Mouse (Mus musculus) MEL (cell line): ENCODE data around the gene Enpp7. TPM values are rescaled to one million over a fixed set of nuclear protein-coding genes. Genes with fewer than 3 reads are reported as not detected.

Experiments
- DNase-seq: peaks from one replicate; pipeline ENCODE4 v3.0.0; 2011; ENCODE audit warnings: low read depth, low spot score
- H3K27ac ChIP-seq: 2 replicates; pipeline ENCODE4 v1.5.1; 2012; ENCODE audit warnings: low read depth, mild to moderate bottlenecking, control low read depth, low read length, moderate library complexity; ENCODE audit not compliant: control insufficient read depth
- H3K27me3 ChIP-seq, 2 experiments: fragments of 150-350 bp in 1 of 2; sonication (generic) in 1 of 2; 2 replicates each; pipeline ENCODE4 v1.6.1; 2012; ENCODE audit warnings: low read length in 2 of 2, mild to moderate bottlenecking in 2 of 2, improper control_type of control experiment in 1 of 2, moderate library complexity in 1 of 2; ENCODE audit not compliant: insufficient read depth in 2 of 2, control insufficient read depth in 1 of 2
- H3K36me3 ChIP-seq, 2 experiments: 2 replicates each; pipeline ENCODE4 v1.6.1; 2012 to 2014; ENCODE audit warnings: low read length in 2 of 2, improper control_type of control experiment in 1 of 2, inconsistent platforms in 1 of 2, mild to moderate bottlenecking in 1 of 2; ENCODE audit not compliant: insufficient read depth in 2 of 2, control insufficient read depth in 1 of 2
- H3K4me1 ChIP-seq, 2 experiments: fragments of 150-350 bp in 1 of 2; sonication (generic) in 1 of 2; 2 replicates each; pipeline ENCODE4 v1.6.1; 2012; ENCODE audit warnings: low read length in 2 of 2, improper control_type of control experiment in 1 of 2, mild to moderate bottlenecking in 1 of 2; ENCODE audit not compliant: insufficient read depth in 2 of 2, control insufficient read depth in 1 of 2
- H3K4me3 ChIP-seq, 2 experiments: fragments of 150-350 bp in 1 of 2; sonication (generic) in 1 of 2; 2 replicates each; pipeline ENCODE4 v1.5.1; 2012; ENCODE audit warnings: low read depth in 2 of 2, low read length in 2 of 2, mild to moderate bottlenecking in 2 of 2, moderate library complexity in 2 of 2, control low read depth in 1 of 2, improper control_type of control experiment in 1 of 2; ENCODE audit not compliant: control insufficient read depth in 1 of 2, insufficient read depth in 1 of 2
- H3K79me2 ChIP-seq: 2 replicates; pipeline ENCODE4 v1.6.1; 2012; ENCODE audit warnings: mild to moderate bottlenecking, low read length, moderate library complexity; ENCODE audit not compliant: control insufficient read depth, poor library complexity, insufficient read depth
- H3K9ac ChIP-seq: 2 replicates; pipeline ENCODE4 v1.6.1; 2012; ENCODE audit warnings: low read depth, mild to moderate bottlenecking, control low read depth, low read length, moderate library complexity; ENCODE audit not compliant: control insufficient read depth, poor library complexity, severe bottlenecking
- H3K9me3 ChIP-seq: fragments of 150-350 bp; sonication (generic); replicated peaks from 2 replicates; pipeline ENCODE4 v1.6.1; 2012; ENCODE audit warnings: mild to moderate bottlenecking, low read length, improper control_type of control experiment, moderate library complexity; ENCODE audit not compliant: insufficient read depth
- BHLHE40 ChIP-seq: IDR thresholded peaks from 2 replicates; pipeline ENCODE4 v1.6.1; 2012; ENCODE audit warnings: low read depth, mild to moderate bottlenecking, inconsistent platforms, low read length, improper control_type of control experiment, borderline replicate concordance
- CHD1 ChIP-seq: IDR thresholded peaks from 2 replicates; pipeline ENCODE4 v1.6.1; 2012; ENCODE audit warnings: low read depth, mild to moderate bottlenecking, inconsistent platforms, low read length, improper control_type of control experiment
- CHD2 ChIP-seq: IDR thresholded peaks from 2 replicates; pipeline ENCODE4 v1.6.1; 2011; ENCODE audit warnings: low read length, improper control_type of control experiment
- E2F4 ChIP-seq: IDR thresholded peaks from 2 replicates; pipeline ENCODE4 v1.6.1; 2011; ENCODE audit warnings: low read depth, low read length, improper control_type of control experiment, borderline replicate concordance
- ELF1 ChIP-seq: IDR thresholded peaks from 2 replicates; pipeline ENCODE4 v1.6.1; 2014; ENCODE audit warnings: low read depth, mild to moderate bottlenecking, inconsistent platforms, low read length, improper control_type of control experiment, moderate library complexity
- ETS1 ChIP-seq: IDR thresholded peaks from 2 replicates; pipeline ENCODE4 v1.6.1; 2012; ENCODE audit warnings: low read depth, mild to moderate bottlenecking, inconsistent platforms, low read length, improper control_type of control experiment, moderate library complexity
- GABPA ChIP-seq: IDR thresholded peaks from 2 replicates; pipeline ENCODE4 v1.6.1; 2012; ENCODE audit warnings: low read depth, mild to moderate bottlenecking, inconsistent platforms, low read length, improper control_type of control experiment, moderate library complexity
- GATA1 ChIP-seq: IDR thresholded peaks from 2 replicates; pipeline ENCODE4 v1.6.1; 2011; ENCODE audit warnings: low read depth, low read length, improper control_type of control experiment
- HCFC1 ChIP-seq: IDR thresholded peaks from 2 replicates; pipeline ENCODE4 v1.6.1; 2012; ENCODE audit warnings: low read depth, mild to moderate bottlenecking, inconsistent platforms, low read length, improper control_type of control experiment, moderate library complexity
- JUND ChIP-seq: IDR thresholded peaks from 2 replicates; pipeline ENCODE4 v1.6.1; 2011; ENCODE audit warnings: low read depth, mild to moderate bottlenecking, improper control_type of control experiment, low read length
- KAT2A ChIP-seq: conservative IDR thresholded peaks from 2 replicates; pipeline ENCODE4 v1.6.1; 2012; ENCODE audit warnings: low read depth, low read length, improper control_type of control experiment, inconsistent platforms
- MAFK ChIP-seq: IDR thresholded peaks from 2 replicates; pipeline ENCODE4 v1.6.1; 2011; ENCODE audit warnings: low read depth, mild to moderate bottlenecking, low read length, improper control_type of control experiment, borderline replicate concordance
- MAX ChIP-seq: IDR thresholded peaks from 2 replicates; pipeline ENCODE4 v1.6.1; 2011; ENCODE audit warnings: low read length, improper control_type of control experiment
- MAZ ChIP-seq: IDR thresholded peaks from 2 replicates; pipeline ENCODE4 v1.6.1; 2012; ENCODE audit warnings: low read depth, mild to moderate bottlenecking, inconsistent platforms, low read length, improper control_type of control experiment
- MEF2A ChIP-seq: IDR thresholded peaks from 2 replicates; pipeline ENCODE4 v1.6.1; 2014; ENCODE audit warnings: low read depth, mild to moderate bottlenecking, inconsistent platforms, low read length, improper control_type of control experiment; ENCODE audit not compliant: poor library complexity, insufficient replicate concordance, severe bottlenecking; ENCODE audit errors: extremely low read depth
- MYB ChIP-seq: IDR thresholded peaks from 2 replicates; pipeline ENCODE4 v1.6.1; 2011; ENCODE audit warnings: mild to moderate bottlenecking, low read depth, low read length, improper control_type of control experiment
- MYC ChIP-seq: IDR thresholded peaks from 2 replicates; pipeline ENCODE4 v1.6.1; 2011; ENCODE audit warnings: low read depth, mild to moderate bottlenecking, low read length, improper control_type of control experiment, moderate library complexity
- POLR2A ChIP-seq, 2 experiments: IDR thresholded peaks; 2 replicates each; pipeline ENCODE4 v1.6.1; 2011 to 2012; ENCODE audit warnings: low read length in 2 of 2, mild to moderate bottlenecking in 2 of 2, control low read depth in 1 of 2, improper control_type of control experiment in 1 of 2, low read depth in 1 of 2, moderate library complexity in 1 of 2; ENCODE audit not compliant: control insufficient read depth in 1 of 2, insufficient read depth in 1 of 2, poor library complexity in 1 of 2
- POLR2AphosphoS2 ChIP-seq: IDR thresholded peaks from 2 replicates; pipeline ENCODE4 v1.6.1; 2011; ENCODE audit warnings: low read length, improper control_type of control experiment
- POLR2AphosphoS5 ChIP-seq: IDR thresholded peaks from 2 replicates; pipeline ENCODE4 v1.6.1; 2012; ENCODE audit warnings: low read depth, borderline replicate concordance, mild to moderate bottlenecking, inconsistent platforms, low read length, moderate library complexity, mixed read lengths
- RAD21 ChIP-seq: IDR thresholded peaks from 2 replicates; pipeline ENCODE4 v1.6.1; 2011; ENCODE audit warnings: mild to moderate bottlenecking, low read depth, low read length, improper control_type of control experiment
- RCOR1 ChIP-seq: IDR thresholded peaks from 2 replicates; pipeline ENCODE4 v1.6.1; 2012; ENCODE audit warnings: low read depth, mild to moderate bottlenecking, inconsistent platforms, low read length, improper control_type of control experiment
- SMC3 ChIP-seq: IDR thresholded peaks from 2 replicates; pipeline ENCODE4 v1.6.1; 2011; ENCODE audit warnings: low read depth, low read length, improper control_type of control experiment
- TAL1 ChIP-seq: IDR thresholded peaks from 2 replicates; pipeline ENCODE4 v1.6.1; 2012; ENCODE audit warnings: mild to moderate bottlenecking, inconsistent platforms, low read length, moderate library complexity, mixed read lengths
- TCF12 ChIP-seq: IDR thresholded peaks from 2 replicates; pipeline ENCODE4 v1.6.1; 2014; ENCODE audit warnings: low read depth, mild to moderate bottlenecking, inconsistent platforms, low read length, improper control_type of control experiment, moderate library complexity
- UBTF ChIP-seq: IDR thresholded peaks from 2 replicates; pipeline ENCODE4 v1.6.1; 2012; ENCODE audit warnings: low read depth, mild to moderate bottlenecking, inconsistent platforms, low read length, improper control_type of control experiment, moderate library complexity, borderline replicate concordance; ENCODE audit not compliant: insufficient read depth
- USF1 ChIP-seq: IDR thresholded peaks from 2 replicates; pipeline ENCODE4 v1.6.1; 2014; ENCODE audit warnings: low read depth, mild to moderate bottlenecking, inconsistent platforms, low read length, improper control_type of control experiment, moderate library complexity
- USF2 ChIP-seq, 2 experiments: IDR thresholded peaks; 2 replicates each; pipeline ENCODE4 v1.6.1; 2011 to 2012; ENCODE audit warnings: improper control_type of control experiment in 2 of 2, low read length in 2 of 2, borderline replicate concordance in 1 of 2, inconsistent platforms in 1 of 2, low read depth in 1 of 2, mild to moderate bottlenecking in 1 of 2; ENCODE audit not compliant: insufficient read depth in 1 of 2
- ZC3H11A ChIP-seq: IDR thresholded peaks from 2 replicates; pipeline ENCODE4 v1.6.1; 2012; ENCODE audit warnings: low read depth, mild to moderate bottlenecking, inconsistent platforms, low read length, improper control_type of control experiment
- ZMIZ1 ChIP-seq: IDR thresholded peaks from 2 replicates; pipeline ENCODE4 v1.6.1; 2012; ENCODE audit warnings: low read depth, mild to moderate bottlenecking, inconsistent platforms, low read length, improper control_type of control experiment, moderate library complexity
- polyA plus RNA-seq, 2 experiments: library from polyadenylated mRNA; stranded (reverse) in 1 of 2; unstranded in 1 of 2; fragments of >175 nt in 1 of 2; fragments of >200 nt in 1 of 2; gene quantifications; 2 replicates each; pipeline versions ENCODE4 v1.2.1 to v1.2.4; 2012; ENCODE audit warnings: low replicate concordance in 2 of 2, low read depth in 1 of 2; ENCODE audit not compliant: insufficient read length in 2 of 2, insufficient read depth in 1 of 2, missing spikeins in 1 of 2
- total RNA-seq: library from RNA; depleted of rRNA; stranded (reverse); fragments of 300-350 nt; gene quantifications from 2 replicates; pipeline ENCODE4 v1.2.3, GENCODE M21; 2012

The Enpp7 gene
- total and polyA plus RNA-seq, 3 experiments: not detected

DNA sequence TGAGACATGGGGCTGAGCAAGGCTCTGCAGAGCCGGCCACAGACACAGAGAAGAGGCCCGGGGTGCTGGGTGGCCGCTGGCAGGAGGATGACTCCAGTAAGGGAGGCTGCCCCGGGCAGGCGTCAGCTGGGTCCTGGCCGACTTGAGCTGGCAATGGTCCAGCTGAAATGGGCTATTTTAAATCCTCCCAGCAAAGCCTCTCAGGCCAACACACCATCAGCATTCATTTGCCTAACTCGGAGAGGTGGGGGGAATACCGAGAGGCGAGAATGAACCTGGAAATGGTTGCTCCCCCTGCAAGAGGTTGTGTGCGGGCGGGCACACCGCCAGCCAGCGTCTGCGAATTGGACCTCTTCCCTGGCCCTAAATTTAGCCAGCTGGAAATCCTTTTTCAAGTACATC, 30.9 kb upstream of the Enpp7 start:
- TF ChIP-seq KAT2A: no peak
- TF ChIP-seq GABPA: no peak
- TF ChIP-seq E2F4: no peak
- TF ChIP-seq TCF12: no peak
- TF ChIP-seq ETS1: no peak
- TF ChIP-seq POLR2AphosphoS5: no peak
- TF ChIP-seq SMC3: no peak
- no peak for TF ChIP-seq RAD21
- no peak for TF ChIP-seq BHLHE40
- no peak for TF ChIP-seq GATA1
- no peak for TF ChIP-seq JUND
- no peak for TF ChIP-seq MYB
- TF ChIP-seq POLR2A (IDR thresholded peaks at IDR 0.05; ENCODE audit: control insufficient read depth in 1 of 2, insufficient read depth in 1 of 2, low read depth in 1 of 2, low read length in 2 of 2, poor library complexity in 1 of 2): no peak
- TF ChIP-seq ZMIZ1: no peak
- no peak for TF ChIP-seq ELF1
- TF ChIP-seq ZC3H11A: no peak
- no peaks in the 10 kb centered on the region for H3K4me1 ChIP-seq
- H3K27me3 ChIP-seq: no peaks in the 10 kb centered on the region
- DNase-seq: no peak
- H3K9me3 ChIP-seq: no peaks in the 10 kb centered on the region
- no peaks in the 10 kb centered on the region for H3K36me3 ChIP-seq
- no peak overlapping the region for H3K27ac ChIP-seq
- no peak overlapping the region for H3K4me3 ChIP-seq
- H3K79me2 ChIP-seq: no peaks in the 10 kb centered on the region
- no peak overlapping the region for H3K9ac ChIP-seq

DNA sequence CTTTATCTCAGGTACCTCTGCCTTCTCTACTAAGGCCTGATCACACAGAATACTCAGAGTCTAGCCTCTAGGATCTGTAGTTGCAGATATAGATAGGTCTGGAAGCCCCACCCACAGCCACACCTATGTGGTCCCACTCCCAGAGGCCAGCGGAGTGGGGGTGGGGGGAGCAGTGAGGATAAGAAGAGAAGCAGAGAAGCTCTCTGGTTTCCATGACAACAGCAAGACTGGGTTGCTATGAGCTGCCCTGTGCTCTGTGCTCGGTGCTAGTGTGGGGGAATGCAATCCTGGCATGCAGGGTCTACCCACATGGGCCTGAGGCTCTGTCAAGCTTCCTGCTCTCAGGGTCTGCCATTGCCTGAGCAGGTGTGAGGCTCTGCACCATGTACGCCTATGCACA, 27.3 kb upstream of the Enpp7 start:
- Histone ChIP-seq H3K4me1 (no peaks in the 10 kb centered on the region), H3K36me3 (no peaks in the 10 kb centered on the region), H3K27me3 (no peaks in the 10 kb centered on the region), H3K4me3 (no peak overlapping the region), H3K9me3 (no peaks in the 10 kb centered on the region), H3K79me2 (no peaks in the 10 kb centered on the region), H3K27ac (no peak overlapping the region), H3K9ac (no peak overlapping the region)
- DNase-seq: no peak
- TF ChIP-seq E2F4 (no peak), GATA1 (no peak), POLR2AphosphoS2 (no peak), SMC3 (no peak), HCFC1 (no peak), MYC (no peak), MAFK (no peak), CHD2 (no peak), USF2 (IDR thresholded peaks at IDR 0.05; ENCODE audit: borderline replicate concordance in 1 of 2, insufficient read depth in 1 of 2, low read depth in 1 of 2, low read length in 2 of 2) (no peak), MEF2A (no peak), TCF12 (no peak), UBTF (no peak), TAL1 (no peak), MAX (no peak), USF1 (no peak), RCOR1 (no peak), MYB (no peak), MAZ (no peak), GABPA (no peak), CHD1 (no peak)
